Mouse (Mus musculus) liver, embryonic 13.5 days (tissue): ENCODE measurements around the gene Rasl11b. TPM values are rescaled to one million over a fixed set of nuclear protein-coding genes. Genes with fewer than 3 reads are reported as not detected.

Experiments
- ATAC-seq: fragments of 200-750 bp; cut with Nextera tagmentation; 2 replicates; pipeline ENCODE4 v1.8.0; 2017; ENCODE audit warnings: low read depth, mild to moderate bottlenecking, moderate number of reproducible peaks, moderate library complexity
- DNase-seq: peaks from one replicate; pipeline ENCODE4 v3.0.0; 2022
- H3K27ac ChIP-seq: fragments of 300-500 bp; sonication (generic); 2 replicates; pipeline ENCODE4 v1.5.1; 2015; ENCODE audit warnings: moderate library complexity, mild to moderate bottlenecking, inconsistent platforms
- H3K27me3 ChIP-seq: fragments of 300-500 bp; sonication (generic); 2 replicates; pipeline ENCODE4 v1.6.1; 2015; ENCODE audit warnings: mild to moderate bottlenecking, inconsistent platforms
- H3K36me3 ChIP-seq: fragments of 300-500 bp; sonication (generic); 2 replicates; pipeline ENCODE4 v1.6.1; 2015; ENCODE audit warnings: mild to moderate bottlenecking, inconsistent platforms
- H3K4me1 ChIP-seq: fragments of 300-500 bp; sonication (generic); replicated peaks from 2 replicates; pipeline ENCODE4 v1.6.1; 2015; ENCODE audit warnings: inconsistent platforms
- H3K4me2 ChIP-seq: fragments of 300-500 bp; sonication (generic); 2 replicates; pipeline ENCODE4 v1.6.1; 2015; ENCODE audit warnings: inconsistent platforms, mild to moderate bottlenecking, moderate library complexity
- H3K4me3 ChIP-seq: fragments of 300-500 bp; sonication (generic); replicated peaks from 2 replicates; pipeline ENCODE4 v1.5.1; 2015; ENCODE audit warnings: mild to moderate bottlenecking, inconsistent platforms
- H3K9ac ChIP-seq: fragments of 300-500 bp; sonication (generic); 2 replicates; pipeline ENCODE4 v1.6.1; 2015; ENCODE audit warnings: mild to moderate bottlenecking, inconsistent platforms
- H3K9me3 ChIP-seq: fragments of 300-500 bp; sonication (generic); replicated peaks from 2 replicates; pipeline ENCODE4 v1.6.1; 2016; ENCODE audit warnings: inconsistent platforms
- WGBS: fragments of 180-500 bp; shearing (Covaris S2); methylation state at CpG from one replicate; pipeline ENCODE4 v1.1.7; 2015; ENCODE audit not compliant: insufficient replicate concordance; 5-methylcytosine and 5-hydroxymethylcytosine counted together
- polyA plus RNA-seq: library from polyadenylated mRNA; unstranded; fragments of >200 nt; fragmentation: Nextera tagmentation; extraction: Ambion mirVana; gene quantifications from 2 replicates; pipeline ENCODE4 v1.2.1, GENCODE M21; 2015

Rasl11b gene
- polyA plus RNA-seq, 1 experiment from 2014 or later: 4.3 TPM

- Histone ChIP-seq H3K4me2 (no peak overlapping the region), H3K9ac (no peak overlapping the region), H3K27me3 (no peaks in the 10 kb centered on the region), H3K4me1 (no peaks in the 10 kb centered on the region), H3K36me3 (no peaks in the 10 kb centered on the region), H3K4me3 (no peak overlapping the region), H3K27ac (no peak overlapping the region), H3K9me3 (no peaks in the 10 kb centered on the region)
- 44% methylated on average over 7 of the region's 7 CpGs for WGBS
- no peak for DNase-seq
- no peak for ATAC-seq
These were observed 19.5 kb downstream of the Rasl11b start for GRCm38 (mm10) chr5:74214501-74215110.

GRCm38 (mm10) chr5:74215125-74215524 is 20.0 kb downstream of the Rasl11b start:
- 50% methylated on average over 4 of the region's 4 CpGs for WGBS
- Histone ChIP-seq H3K36me3 (no peaks in the 10 kb centered on the region), H3K4me1 (no peaks in the 10 kb centered on the region), H3K27ac (no peak overlapping the region), H3K4me2 (no peak overlapping the region), H3K27me3 (no peaks in the 10 kb centered on the region), H3K9me3 (no peaks in the 10 kb centered on the region), H3K9ac (no peak overlapping the region), H3K4me3 (no peak overlapping the region)
- DNase-seq: no peak
- no peak for ATAC-seq

- ATAC-seq (no peak), DNase-seq (no peak)
- Histone ChIP-seq H3K36me3 (no peaks in the 10 kb centered on the region), H3K27me3 (no peaks in the 10 kb centered on the region), H3K9ac (no peak overlapping the region), H3K4me3 (no peak overlapping the region), H3K27ac (no peak overlapping the region), H3K4me1 (no peaks in the 10 kb centered on the region), H3K4me2 (no peak overlapping the region), H3K9me3 (no peaks in the 10 kb centered on the region)
- 76% methylated on average over 4 of the region's 4 CpGs for WGBS
These were observed 23.4 kb downstream of the Rasl11b start for GRCm38 (mm10) chr5:74218524-74218923.

GRCm38 (mm10) chr5:74222626-74223025 is 27.5 kb downstream of the Rasl11b start:
- Histone ChIP-seq H3K36me3 (no peaks in the 10 kb centered on the region), H3K27ac (no peak overlapping the region), H3K9ac (no peak overlapping the region), H3K27me3 (no peaks in the 10 kb centered on the region), H3K4me2 (no peak overlapping the region), H3K4me3 (no peak overlapping the region), H3K9me3 (no peaks in the 10 kb centered on the region), H3K4me1 (no peaks in the 10 kb centered on the region)
- ATAC-seq (no peak), DNase-seq (no peak)
- WGBS: 79% methylated on average over 4 of the region's 4 CpGs

- Histone ChIP-seq H3K27ac (no peak overlapping the region), H3K4me3 (no peak overlapping the region), H3K36me3 (no peaks in the 10 kb centered on the region), H3K27me3 (no peaks in the 10 kb centered on the region), H3K9me3 (no peaks in the 10 kb centered on the region), H3K9ac (no peak overlapping the region), H3K4me2 (no peak overlapping the region), H3K4me1 (no peaks in the 10 kb centered on the region)
- ATAC-seq (no peak), DNase-seq (no peak)
- WGBS: 79% methylated on average over 6 of the region's 6 CpGs
These were observed 29.4 kb downstream of the Rasl11b start for GRCm38 (mm10) chr5:74224480-74224879.

GRCm38 (mm10) chr5:74226183-74226582 is 31.1 kb downstream of the Rasl11b start:
- ATAC-seq (no peak), DNase-seq (no peak)
- peaks cover 10% of the 10 kb centered on the region for H3K4me1 ChIP-seq
- no peaks in the 10 kb centered on the region for H3K9me3 ChIP-seq
- no peaks in the 10 kb centered on the region for H3K27me3 ChIP-seq
- no peak overlapping the region for H3K4me3 ChIP-seq
- no peak overlapping the region for H3K9ac ChIP-seq
- 70% methylated on average over 5 of the region's 5 CpGs for WGBS
- no peak overlapping the region for H3K4me2 ChIP-seq
- no peak overlapping the region for H3K27ac ChIP-seq
- H3K36me3 ChIP-seq: no peaks in the 10 kb centered on the region

GRCm38 (mm10) chr5:74227352-74227751 is 32.3 kb downstream of the Rasl11b start:
- Histone ChIP-seq H3K9me3 (no peaks in the 10 kb centered on the region), H3K4me3 (no peak overlapping the region), H3K27me3 (no peaks in the 10 kb centered on the region), H3K9ac (no peak overlapping the region), H3K36me3 (no peaks in the 10 kb centered on the region), H3K4me1 (peaks cover 10% of the 10 kb centered on the region), H3K27ac (no peak overlapping the region), H3K4me2 (no peak overlapping the region)
- ATAC-seq: no peak
- no peak for DNase-seq
- 78% methylated on average over 6 of the region's 6 CpGs for WGBS

- H3K4me3 ChIP-seq: no peak overlapping the region
- H3K36me3 ChIP-seq: no peaks in the 10 kb centered on the region
- H3K9ac ChIP-seq: no peak overlapping the region
- ATAC-seq: no peak
- H3K27ac ChIP-seq: no peak overlapping the region
- H3K27me3 ChIP-seq: no peaks in the 10 kb centered on the region
- no peaks in the 10 kb centered on the region for H3K9me3 ChIP-seq
- DNase-seq: no peak
- 40% methylated on average over 1 of the region's 1 CpGs for WGBS
- H3K4me2 ChIP-seq: no peak overlapping the region
- peaks cover 10% of the 10 kb centered on the region for H3K4me1 ChIP-seq
These were observed 33.9 kb downstream of the Rasl11b start for GRCm38 (mm10) chr5:74228938-74229337.

GRCm38 (mm10) chr5:74229775-74230413 is 34.8 kb downstream of the Rasl11b start:
- ATAC-seq (no peak), DNase-seq (no peak)
- Histone ChIP-seq H3K27me3 (no peaks in the 10 kb centered on the region), H3K4me2 (no peak overlapping the region), H3K36me3 (no peaks in the 10 kb centered on the region), H3K27ac (no peak overlapping the region), H3K4me3 (no peak overlapping the region), H3K4me1 (peaks cover 10% of the 10 kb centered on the region), H3K9me3 (no peaks in the 10 kb centered on the region), H3K9ac (no peak overlapping the region)
- 47% methylated on average over 11 of the region's 11 CpGs for WGBS

GRCm38 (mm10) chr5:74230525-74230924 is 35.4 kb downstream of the Rasl11b start:
- Histone ChIP-seq H3K4me2 (no peak overlapping the region), H3K27ac (no peak overlapping the region), H3K4me3 (no peak overlapping the region), H3K9me3 (no peaks in the 10 kb centered on the region), H3K27me3 (no peaks in the 10 kb centered on the region), H3K4me1 (peaks cover 12% of the 10 kb centered on the region), H3K36me3 (no peaks in the 10 kb centered on the region), H3K9ac (no peak overlapping the region)
- no peak for DNase-seq
- 74% methylated on average over 2 of the region's 2 CpGs for WGBS
- ATAC-seq: no peak

GRCm38 (mm10) chr5:74233808-74234207 is 38.7 kb downstream of the Rasl11b start:
- no peak overlapping the region for H3K9ac ChIP-seq
- no peaks in the 10 kb centered on the region for H3K9me3 ChIP-seq
- 53% methylated on average over 7 of the region's 7 CpGs for WGBS
- no peak overlapping the region for H3K4me2 ChIP-seq
- H3K27ac ChIP-seq: no peak overlapping the region
- no peaks in the 10 kb centered on the region for H3K36me3 ChIP-seq
- H3K4me1 ChIP-seq: peaks cover 12% of the 10 kb centered on the region
- no peak overlapping the region for H3K4me3 ChIP-seq
- no peaks in the 10 kb centered on the region for H3K27me3 ChIP-seq
- no peak for ATAC-seq
- no peak for DNase-seq

GRCm38 (mm10) chr5:74239369-74239768 is 44.3 kb downstream of the Rasl11b start:
- H3K4me3 ChIP-seq: no peak overlapping the region
- no peak overlapping the region for H3K4me2 ChIP-seq
- WGBS: 84% methylated on average over 1 of the region's 1 CpGs
- H3K27me3 ChIP-seq: no peaks in the 10 kb centered on the region
- H3K9ac ChIP-seq: no peak overlapping the region
- H3K9me3 ChIP-seq: no peaks in the 10 kb centered on the region
- ATAC-seq: no peak
- no peaks in the 10 kb centered on the region for H3K36me3 ChIP-seq
- peaks cover 3% of the 10 kb centered on the region; the same call in 1 of the 2 replicates for H3K4me1 ChIP-seq
- no peak overlapping the region for H3K27ac ChIP-seq
- no peak for DNase-seq
